Mouse (Mus musculus) megakaryocyte-erythroid progenitor cell, adult 5-6 weeks (primary cell): ENCODE measurements around the gene Fancc. TPM values are rescaled to one million over a fixed set of nuclear protein-coding genes. Genes with fewer than 3 reads are reported as not detected.

Experiments
- ATAC-seq: replicated peaks from 2 replicates; pipeline ENCODE4 v1.8.0; 2016; ENCODE audit warnings: mild to moderate bottlenecking, inconsistent platforms; ENCODE audit not compliant: severe bottlenecking, poor library complexity, low FRiP score, low TSS enrichment
- total RNA-seq, 2 experiments: library from RNA; stranded (forward) in 1 of 2; stranded (reverse) in 1 of 2; fragments of 200-1000, 215-1000 nt in 1 of 2; fragments of >200 nt in 1 of 2; fragmentation: Nextera tagmentation in 1 of 2; gene quantifications; 2 replicates each; pipeline ENCODE4 v1.2.3; 2014 to 2017

Fancc gene
- total RNA-seq, 2 experiments from 2014 or later = 16.9 to 20.0 TPM

DNA sequence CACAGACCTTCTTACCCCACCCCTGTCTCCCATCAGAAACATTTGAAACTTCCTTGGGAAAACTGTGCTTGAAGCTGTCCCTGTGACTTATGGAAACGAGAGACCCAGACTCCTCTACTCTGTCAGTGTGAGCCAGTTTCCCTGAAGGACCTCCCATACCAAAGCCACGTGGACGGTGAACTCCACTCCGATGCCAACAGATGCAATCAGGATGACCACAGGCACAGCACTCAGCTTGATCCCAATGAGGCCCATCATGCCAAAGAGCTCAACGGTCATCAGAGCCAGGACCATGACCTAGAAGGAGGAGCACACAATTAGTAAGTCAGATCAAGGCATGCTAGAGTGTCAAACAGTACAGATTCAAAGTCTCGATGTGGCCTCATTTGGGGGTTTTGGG lies 23.0 kb upstream of the Fancc start:
- ATAC-seq = no peak

DNA sequence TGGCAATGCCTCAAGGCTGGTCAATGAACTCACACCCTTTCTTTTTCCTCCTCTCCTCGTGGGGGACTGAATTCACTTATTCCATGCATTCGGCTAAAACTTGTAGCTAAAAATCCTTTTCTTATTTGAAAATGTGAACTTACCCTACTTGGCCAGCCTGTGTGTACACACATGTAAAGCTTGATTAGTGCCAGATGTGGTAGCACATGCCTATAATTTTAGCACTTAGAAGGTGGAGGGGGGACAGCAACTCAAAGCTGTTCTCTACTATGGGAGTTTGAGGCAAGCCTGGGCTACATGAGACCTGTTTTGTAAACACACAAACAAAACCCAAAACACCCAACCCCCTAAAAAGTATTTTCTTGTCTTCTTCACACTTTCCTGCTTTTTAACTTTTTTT lies 19.5 kb upstream of the Fancc start:
- no peak for ATAC-seq

DNA sequence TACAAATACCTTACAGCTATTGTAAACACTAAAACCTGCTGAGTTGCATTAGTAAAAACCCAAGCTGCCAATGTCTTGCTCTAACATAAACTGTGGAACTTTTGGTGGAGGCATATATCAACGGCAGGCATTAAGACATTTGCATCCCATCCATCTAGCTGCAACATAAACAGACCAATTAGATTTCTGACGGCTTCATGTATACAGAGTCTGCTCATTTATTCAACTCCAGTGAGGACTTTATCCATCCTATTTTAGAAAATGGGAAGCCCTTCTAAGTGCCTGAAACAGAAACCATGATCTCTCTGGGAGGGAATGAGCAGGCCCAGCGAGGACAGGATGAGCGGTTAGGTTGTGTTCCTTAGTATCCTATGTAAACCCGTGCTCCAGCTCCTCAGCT lies 18.5 kb upstream of the Fancc start:
- ATAC-seq = no peak

DNA sequence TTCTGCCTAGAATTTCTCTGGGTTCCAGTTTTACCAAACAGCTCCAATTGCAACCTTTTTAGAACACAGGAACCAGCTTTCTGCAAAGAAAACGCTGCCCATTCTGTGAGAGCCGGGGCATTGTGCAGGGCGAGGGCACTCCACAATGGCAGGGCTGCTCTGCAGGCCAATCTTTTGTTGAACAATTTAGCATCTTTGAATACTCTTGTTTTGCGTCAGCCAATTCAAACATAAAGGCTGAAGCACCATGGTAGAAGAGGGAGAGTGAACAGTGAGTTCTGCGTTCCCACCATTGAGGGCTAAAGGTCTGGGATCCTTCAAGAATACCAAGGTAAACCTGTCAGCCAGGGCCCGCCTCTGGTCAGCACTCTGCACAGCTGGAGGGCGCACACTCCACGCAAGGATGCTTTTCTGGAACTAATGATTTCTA lies 17.9 kb upstream of the Fancc start:
- ATAC-seq = no peak

DNA sequence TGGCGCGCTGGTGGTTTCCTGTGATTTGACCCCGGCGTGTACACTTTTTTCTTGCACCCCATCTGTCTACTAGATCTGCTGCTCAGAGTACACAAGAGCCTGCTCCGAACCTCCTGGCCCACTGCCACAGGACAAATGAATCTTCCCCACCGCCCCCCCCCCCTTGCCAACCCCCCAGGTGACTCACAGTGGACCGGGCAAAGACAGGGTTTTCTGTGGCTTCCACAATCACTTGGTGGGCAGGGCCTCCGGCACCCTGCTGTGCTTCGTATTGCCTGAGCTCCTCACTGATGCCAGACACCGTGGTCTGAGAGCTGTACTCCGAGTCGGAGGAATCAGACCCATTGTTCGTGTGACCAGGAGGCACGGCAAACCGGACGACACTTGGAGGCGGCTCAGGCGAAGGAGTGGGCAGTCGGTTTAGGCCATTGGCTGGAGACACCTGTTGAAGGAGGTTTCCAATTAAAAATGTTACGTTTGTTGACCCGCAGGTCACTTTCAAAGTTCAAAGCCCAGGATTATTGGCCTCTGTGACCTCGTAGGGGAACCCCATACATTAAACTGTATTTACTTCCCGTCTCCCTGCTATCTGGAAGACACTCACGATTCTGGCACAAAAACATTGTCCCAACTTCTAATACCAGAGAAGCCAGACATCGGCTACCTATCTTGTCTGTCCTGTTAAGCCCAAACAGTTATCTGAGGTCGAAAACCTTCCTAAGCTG lies 16.5 kb upstream of the Fancc start:
- no peak for ATAC-seq

DNA sequence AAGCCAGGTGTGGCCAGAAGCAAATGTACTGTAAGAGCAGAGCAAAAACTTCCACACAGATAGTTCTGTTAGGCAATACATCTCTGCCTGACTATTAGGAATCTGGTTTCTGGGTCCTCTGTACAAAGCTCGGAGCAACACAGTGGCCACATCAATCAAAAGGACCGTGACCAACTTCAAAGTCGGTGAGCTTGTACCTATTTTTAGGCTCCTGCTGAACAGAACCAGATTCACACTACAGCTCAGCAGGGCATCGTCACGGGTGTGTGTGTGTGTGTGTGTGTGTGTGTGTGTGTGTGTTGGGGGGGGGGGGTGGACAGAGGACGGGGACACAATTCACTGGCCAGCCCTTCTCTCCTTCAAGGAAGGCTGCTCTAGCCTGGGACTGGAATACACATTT lies 15.3 kb upstream of the Fancc start:
- ATAC-seq = no peak

DNA sequence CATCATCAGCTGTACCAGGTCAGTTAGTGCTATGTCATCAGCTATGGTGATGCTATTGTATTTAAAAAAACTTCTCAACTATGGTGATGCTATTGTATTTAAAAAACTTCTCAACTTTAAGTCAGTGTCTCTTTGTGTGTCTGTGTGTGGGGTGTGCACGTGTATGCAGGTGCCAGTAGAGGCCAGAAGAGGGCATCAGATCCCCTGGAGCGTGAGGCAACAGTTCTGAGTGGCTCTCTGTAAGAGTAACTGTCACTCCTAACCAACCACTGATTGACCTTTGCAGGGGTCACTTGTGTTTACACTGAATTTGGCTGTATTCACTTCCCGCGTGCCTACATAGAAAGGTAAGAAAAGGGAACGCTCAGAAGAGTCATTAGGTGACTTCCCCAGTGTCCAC lies 10.7 kb upstream of the Fancc start:
- ATAC-seq = no peak

DNA sequence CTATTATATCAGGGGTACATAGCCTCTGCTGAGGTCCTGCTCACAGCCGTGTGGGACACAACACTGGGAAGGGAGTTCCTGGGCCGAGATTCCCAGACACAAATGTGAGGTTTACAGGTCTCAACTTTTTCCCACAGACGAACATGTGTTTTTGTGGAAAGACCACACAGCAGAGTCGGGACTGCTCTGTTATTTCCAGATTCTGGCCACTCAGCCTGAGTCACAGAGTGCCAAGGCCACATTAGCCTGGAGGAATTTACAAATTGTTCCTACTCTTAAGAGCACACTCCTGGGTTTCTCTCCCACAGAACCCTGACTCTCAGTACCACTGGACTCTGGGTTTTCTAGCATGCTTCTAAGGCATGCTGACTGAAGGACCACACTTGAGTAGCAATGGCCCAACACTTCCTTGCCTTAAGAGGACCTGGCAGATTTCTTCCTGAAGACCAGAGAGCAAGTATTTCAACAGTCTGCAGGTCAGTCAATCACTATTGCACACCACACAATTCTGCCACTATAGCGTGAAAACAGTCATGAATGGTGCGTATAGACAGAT lies 10.0 kb upstream of the Fancc start:
- ATAC-seq = no peak

DNA sequence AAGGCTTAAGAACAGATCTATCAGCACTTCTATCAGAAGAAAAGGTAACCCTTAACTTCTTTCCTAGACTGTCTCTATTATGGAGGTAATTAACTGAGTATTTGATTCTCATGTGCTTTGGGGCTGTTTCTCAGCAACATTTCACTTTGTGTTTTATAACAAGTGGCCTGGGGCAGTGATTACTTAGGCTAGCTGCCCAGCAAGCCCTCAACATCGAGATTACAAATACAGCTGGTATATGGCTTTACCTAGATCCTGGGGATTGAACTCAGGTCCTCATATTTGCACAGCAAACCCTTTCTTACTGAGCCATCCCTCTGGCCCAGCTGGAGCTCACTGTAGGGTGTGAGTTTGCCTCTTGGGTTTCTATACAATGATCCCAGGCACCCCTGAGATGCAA lies 9.3 kb upstream of the Fancc start:
- ATAC-seq = no peak

DNA sequence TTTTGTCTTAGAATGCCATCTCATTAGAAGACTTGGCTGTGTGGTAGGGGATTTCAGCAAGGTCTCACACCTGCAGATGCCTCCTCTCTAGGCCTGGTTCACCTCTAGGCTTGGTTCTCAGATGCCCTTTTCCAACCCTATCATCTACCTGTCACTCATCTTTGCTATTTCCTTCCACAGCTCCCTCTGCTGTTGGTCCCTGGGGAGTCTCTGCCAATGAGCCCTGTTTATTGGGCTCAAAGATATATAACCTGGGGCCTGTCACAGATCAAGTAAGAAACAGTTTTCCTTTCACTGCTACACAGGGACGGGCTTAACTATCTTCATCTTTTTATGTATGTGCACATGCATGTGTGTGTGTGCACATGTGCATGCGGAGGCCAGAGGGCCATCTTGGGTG lies 5.3 kb upstream of the Fancc start:
- no peak for ATAC-seq

DNA sequence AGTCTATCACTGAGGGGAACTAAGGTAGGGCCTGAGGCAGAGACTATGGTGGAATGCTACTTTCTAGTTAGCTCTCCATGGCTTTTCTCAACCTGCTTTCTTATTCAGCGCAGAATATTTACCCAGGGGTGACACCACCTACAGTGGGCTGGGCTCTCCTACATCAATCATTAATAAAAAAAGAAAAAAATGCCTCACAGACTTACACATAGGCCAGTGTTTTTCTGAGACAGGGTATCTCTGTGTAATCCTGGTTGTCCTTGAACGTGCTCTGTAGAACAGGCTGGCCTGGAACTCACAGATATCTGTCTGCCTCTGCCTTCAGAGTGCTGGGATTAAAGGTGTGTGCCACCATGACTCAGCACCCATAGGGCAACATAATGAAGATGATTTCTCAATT lies 2.4 kb upstream of the Fancc start:
- no peak for ATAC-seq

DNA sequence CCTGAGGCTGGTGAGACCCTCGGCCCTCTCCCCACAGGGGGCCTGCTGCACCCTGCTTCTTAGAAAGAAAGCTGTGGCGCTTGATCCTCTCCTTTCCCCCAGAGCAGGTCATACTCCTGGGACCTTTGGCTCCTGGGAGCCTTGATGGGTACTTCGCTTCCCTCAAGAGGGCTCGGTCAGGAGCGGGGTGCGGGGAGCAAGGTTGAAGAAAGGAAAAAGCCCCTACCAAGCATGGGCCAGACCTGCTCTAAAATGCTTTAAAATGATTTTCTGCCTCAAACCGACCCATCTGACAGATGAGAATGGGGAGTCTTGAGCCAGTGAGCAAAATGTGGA lies 9.4 kb downstream of the Fancc start:
- no peak for ATAC-seq

DNA sequence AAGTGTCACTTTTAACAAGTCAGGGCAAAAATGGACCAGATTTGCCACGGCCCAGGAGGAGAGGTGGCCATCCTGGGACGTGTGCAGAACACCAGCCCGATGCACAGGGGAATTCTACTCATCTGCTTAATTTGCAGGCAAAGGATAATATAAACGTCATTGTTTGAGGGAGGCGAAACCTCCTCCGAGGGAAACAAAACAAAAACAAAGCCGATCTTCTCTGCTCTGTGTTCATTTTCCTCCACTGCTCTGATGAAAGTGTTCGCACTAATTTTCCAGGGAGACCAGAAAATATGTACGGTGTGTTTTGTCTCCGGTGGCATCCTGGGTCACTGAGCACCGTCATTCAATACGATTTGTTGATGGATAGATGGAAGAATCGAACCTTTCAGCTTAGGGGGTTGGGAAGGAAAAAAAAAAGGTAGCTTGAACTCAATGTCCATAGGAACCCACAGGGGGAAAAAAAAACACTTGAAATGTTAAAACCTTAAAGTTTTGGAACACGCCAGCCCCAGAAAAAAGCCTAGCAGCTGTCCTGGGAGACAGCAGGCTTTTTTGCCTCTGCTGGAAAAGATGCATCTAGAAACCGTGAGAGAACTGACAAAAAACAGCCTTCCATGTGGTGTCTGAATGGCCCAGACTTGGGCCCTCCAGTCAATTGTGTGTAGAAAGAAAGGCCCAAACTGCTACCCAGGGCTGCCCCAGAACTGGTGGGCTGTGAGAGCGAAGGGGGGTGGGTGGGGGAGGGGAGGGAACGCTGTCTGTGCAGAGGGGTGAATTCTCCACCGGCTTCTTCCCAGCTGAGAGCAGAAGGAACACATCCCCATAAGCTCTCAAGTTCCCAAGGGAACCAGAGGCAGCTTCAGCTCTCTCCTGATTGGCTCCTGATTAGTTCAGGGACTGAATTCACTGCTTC lies 10.0 kb downstream of the Fancc start:
- no peak for ATAC-seq

DNA sequence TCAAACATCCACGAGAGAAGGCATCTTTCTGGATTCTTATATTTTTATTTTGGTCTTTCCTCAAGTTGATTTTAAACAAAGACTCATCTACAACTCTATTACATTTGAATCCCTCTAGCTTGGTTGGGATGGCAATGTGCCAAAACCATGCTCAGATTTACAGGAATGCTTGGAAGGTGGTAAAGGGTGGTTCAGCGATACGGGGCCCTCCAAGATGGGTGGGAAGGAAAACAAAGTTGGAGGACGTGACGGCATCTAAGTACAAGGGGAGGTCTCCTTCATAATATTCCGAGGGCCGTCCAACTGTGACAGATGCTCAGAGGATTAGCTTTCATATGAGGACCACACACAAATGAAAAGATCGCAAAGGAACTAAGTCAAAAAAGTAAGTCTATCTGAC lies 21.7 kb downstream of the Fancc start:
- no peak for ATAC-seq

DNA sequence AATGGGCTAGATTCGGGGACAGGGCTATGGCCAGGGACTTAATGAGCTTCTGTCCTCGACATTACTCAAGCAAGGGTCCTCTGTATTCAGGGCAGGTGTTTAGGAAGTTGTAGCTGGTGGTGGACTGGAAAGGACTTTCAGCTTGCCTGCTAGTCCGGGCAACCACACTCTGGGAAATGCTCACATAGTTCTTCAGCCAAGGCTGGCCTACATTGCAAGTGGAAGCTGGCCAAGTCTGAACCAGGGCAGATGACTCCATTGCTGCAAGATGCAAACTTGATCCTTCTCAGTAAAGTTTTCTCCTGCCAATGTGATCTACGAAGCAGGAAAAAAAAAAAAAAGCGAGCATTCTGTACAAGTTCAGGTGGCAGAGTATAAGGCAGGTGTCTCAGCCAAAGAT lies 44.2 kb downstream of the Fancc start:
- ATAC-seq = no peak

DNA sequence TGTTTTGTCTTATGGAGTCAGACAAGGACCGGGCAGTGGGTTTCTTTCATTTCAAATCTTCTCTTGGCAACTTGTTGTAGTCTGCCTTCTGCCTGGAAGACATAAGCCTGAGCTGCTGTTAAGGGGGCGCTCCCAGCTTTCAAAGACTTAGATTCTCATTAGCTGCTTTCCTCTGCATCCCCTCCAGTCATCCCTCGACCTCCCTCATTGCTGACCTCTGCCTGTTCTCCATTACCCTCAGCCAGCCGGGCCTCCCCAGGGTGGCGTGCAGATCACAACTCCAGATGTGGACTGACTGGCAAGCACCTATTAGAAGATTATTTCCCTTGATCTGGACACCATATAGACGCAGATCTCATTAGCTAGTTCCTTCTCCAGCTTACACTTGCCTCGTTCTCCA lies 45.9 kb downstream of the Fancc start:
- no peak for ATAC-seq

DNA sequence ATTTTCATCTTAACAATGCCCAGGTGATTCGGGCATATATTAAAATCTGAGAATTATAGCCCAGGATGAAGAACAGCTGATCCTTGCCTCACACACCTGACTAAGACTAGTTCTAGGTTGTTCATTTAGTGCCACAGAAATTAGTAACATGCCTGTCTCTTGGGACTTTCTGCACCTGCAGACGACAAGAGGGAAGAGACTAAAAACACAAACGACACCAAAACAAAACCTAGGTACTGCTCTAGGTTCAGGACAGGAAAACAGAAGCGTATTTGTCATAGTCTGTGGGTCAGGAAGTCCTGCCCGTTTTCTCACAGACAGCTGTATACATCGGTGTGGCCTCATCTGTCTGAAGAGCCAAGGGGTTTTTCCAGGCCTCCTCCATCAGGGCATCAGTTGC lies 51.7 kb downstream of the Fancc start:
- ATAC-seq = no peak

DNA sequence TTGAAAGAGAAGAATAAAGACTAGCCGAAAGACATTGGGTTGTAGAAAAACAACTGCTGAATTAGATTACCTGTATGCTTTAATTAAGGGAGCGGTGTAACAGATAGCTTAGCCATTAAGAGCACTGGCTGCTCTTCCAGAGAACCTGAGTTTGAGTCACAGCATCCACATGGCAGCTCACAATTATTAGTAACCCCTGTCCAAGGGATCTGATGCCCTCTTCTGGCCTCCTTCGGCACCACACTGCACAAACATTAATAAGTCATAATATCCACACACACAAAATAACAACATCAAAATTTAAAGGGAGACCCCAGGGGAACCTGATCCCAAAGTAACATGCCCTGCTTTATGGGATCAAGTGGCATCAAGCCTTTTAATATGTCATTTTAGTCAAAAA lies 64.3 kb downstream of the Fancc start:
- 0 out of 2 replicates have a peak, but pooled peaks have one; percentile 41 for ATAC-seq

DNA sequence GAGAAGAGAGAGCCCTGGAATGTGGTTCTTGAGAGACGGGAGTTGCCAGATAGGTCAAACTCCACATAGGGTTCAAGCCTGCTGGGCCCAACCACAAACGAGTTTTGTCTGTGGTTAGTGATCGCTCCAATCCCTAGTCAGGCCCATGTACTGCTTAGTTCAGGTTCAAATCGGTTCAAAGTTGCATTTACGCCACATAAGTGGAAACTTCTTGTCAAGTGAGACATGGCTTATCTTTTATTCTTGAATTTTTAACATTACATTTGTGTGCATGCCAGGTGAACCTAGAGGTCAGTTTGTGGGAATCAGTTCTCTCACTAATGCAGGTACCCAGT lies 65.3 kb downstream of the Fancc start:
- no peak for ATAC-seq

DNA sequence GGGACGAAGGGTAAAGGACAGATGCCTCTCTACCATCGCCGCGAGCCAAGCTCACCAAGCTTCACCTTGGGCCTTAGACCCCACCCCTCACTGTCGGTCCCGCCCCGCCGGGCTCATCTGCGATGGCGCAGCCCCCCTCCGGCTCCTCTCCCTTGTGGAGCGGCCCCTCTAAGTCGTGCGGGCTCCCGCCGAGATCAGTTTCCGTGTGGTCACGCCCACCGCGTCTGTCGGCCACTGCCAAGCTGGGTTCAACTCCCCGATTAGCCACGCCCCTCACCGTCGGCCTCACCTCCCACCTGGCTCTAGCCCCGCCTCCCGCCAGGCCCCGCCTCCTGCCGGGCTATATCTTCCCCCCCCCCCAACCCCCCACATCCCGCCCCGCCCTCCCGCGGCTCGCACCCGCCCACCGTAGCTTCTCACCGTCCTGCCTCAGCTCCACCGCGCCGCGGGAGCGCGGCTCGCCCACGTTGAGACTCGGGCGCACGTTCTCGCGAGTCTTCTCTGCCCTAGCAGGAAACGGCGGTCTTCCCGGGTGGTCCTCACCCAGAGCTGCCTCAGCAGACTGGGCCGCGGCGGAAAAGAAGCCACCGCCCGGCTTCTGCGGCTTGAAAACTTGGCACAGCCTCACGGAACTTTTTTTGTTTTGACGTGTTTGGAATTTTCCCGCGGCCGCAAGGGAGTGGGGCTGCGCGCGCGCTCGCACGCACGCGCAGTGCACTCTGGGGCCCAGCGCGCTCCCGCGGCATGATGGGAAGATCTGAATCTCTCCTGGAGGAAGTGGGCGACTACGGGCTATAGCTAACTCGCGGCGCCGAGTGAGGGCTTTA lies 65.8 kb downstream of the Fancc start:
- peak; percentile 94 for ATAC-seq
